Mouse (Mus musculus) forebrain, postnatal 0 days (tissue): Measurements from ENCODE around the gene Orai3. TPM values are rescaled to one million over a fixed set of nuclear protein-coding genes. Genes with fewer than 3 reads are reported as not detected.
"Not testable (repeated sequence)": the region's sequence is repeated elsewhere in the genome, so short reads cannot be mapped to it uniquely, and the experiment has no call there.

ENCODE experiments used
- ATAC-seq: fragments of 200-750 bp; cut with Nextera tagmentation; 2 replicates; pipeline ENCODE4 v1.8.0; 2017; ENCODE audit warnings: mild to moderate bottlenecking, moderate library complexity
- DNase-seq: peaks from one replicate; pipeline ENCODE4 v3.0.0-alpha.2; 2015
- H3K27ac ChIP-seq: fragments of 300-500 bp; sonication (generic); 2 replicates; pipeline ENCODE4 v1.5.1; 2014; ENCODE audit warnings: low read depth, mild to moderate bottlenecking, antibody characterized with exemption, low read length, moderate library complexity, mixed read lengths
- H3K27me3 ChIP-seq: fragments of 300-500 bp; sonication (generic); 2 replicates; pipeline ENCODE4 v1.6.1; 2014; ENCODE audit warnings: mild to moderate bottlenecking, low read length, mixed read lengths; ENCODE audit not compliant: insufficient read depth
- H3K36me3 ChIP-seq: fragments of 300-500 bp; sonication (generic); 2 replicates; pipeline ENCODE4 v1.6.1; 2014; ENCODE audit warnings: mild to moderate bottlenecking, moderate library complexity; ENCODE audit not compliant: insufficient read depth
- H3K4me1 ChIP-seq: fragments of 300-500 bp; sonication (generic); 2 replicates; pipeline ENCODE4 v1.6.1; 2014; ENCODE audit warnings: antibody characterized with exemption; ENCODE audit not compliant: insufficient read depth
- H3K4me2 ChIP-seq: fragments of 300-500 bp; sonication (generic); 2 replicates; pipeline ENCODE4 v1.6.1; 2014; ENCODE audit warnings: low read depth, mild to moderate bottlenecking, moderate library complexity
- H3K4me3 ChIP-seq: fragments of 300-500 bp; sonication (generic); 2 replicates; pipeline ENCODE4 v1.5.1; 2014; ENCODE audit warnings: low read depth, low read length, mixed read lengths
- H3K9ac ChIP-seq: fragments of 300-500 bp; sonication (generic); 2 replicates; pipeline ENCODE4 v1.6.1; 2014; ENCODE audit warnings: mild to moderate bottlenecking
- H3K9me3 ChIP-seq: fragments of 300-500 bp; sonication (generic); 2 replicates; pipeline ENCODE4 v1.6.1; 2016; ENCODE audit warnings: low read length
- CTCF ChIP-seq: sonication (generic); IDR thresholded peaks from 2 replicates; pipeline ENCODE4 v1.5.1; 2016; ENCODE audit warnings: antibody characterized with exemption, control low read depth, low read depth
- WGBS: fragments of 180-500 bp; shearing (Covaris S2); extraction: QIAGEN DNeasy Blood & Tissue Kit; methylation state at CpG from one replicate; pipeline ENCODE4 v1.1.7; 2014; 5-methylcytosine and 5-hydroxymethylcytosine counted together
- polyA plus RNA-seq: library from polyadenylated mRNA; unstranded; fragments of >200 nt; fragmentation: Nextera tagmentation; extraction: Ambion mirVana; gene quantifications from 2 replicates; pipeline ENCODE4 v1.2.1, GENCODE M21; 2015
- total RNA-seq: library from RNA; depleted of rRNA; stranded (reverse); fragments of >200 nt; gene quantifications from 2 replicates; pipeline ENCODE4 v1.2.3, GENCODE M21; 2014

The Orai3 gene
- total and polyA plus RNA-seq, 2 experiments from 2014 or later = 13.4 to 19.0 TPM

DNA sequence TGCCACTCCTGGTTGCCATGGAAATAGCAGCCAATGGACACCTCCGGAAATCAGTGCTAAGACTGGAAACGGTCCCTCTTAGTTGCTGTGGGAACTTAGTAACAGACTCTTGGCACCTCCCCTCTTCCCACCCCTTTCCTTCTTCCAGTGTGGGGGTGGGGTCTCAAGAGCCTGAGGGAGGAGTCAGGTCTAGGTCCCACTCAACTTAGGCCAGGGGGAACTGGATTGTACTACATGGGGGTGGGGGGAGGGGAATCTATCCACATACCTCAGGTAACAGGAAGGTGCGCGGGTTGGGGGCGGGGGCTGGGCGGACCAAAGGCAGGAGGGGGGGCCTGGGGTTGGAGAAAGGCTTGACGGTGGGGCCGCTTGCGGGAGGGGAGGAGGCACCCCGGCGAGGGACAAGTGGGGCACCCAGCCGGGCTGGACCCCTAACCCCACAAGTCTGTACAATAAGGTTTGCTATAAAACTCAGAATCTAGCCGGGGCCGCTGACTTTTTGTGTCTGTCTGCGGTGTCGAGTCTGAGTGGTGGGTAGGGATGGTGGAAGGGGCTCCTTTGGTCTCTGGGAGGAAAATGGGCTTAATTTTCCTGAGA, 520 bp upstream of the Orai3 start:
- Histone ChIP-seq H3K4me3 (peak overlapping the region; percentile 47), H3K4me1 (peaks cover 7% of the 10 kb centered on the region), H3K9ac (peak overlapping the region; percentile 62), H3K9me3 (no peaks in the 10 kb centered on the region), H3K4me2 (peak overlapping the region; percentile 69), H3K36me3 (peaks cover 41% of the 10 kb centered on the region), H3K27ac (peak overlapping the region; percentile 85), H3K27me3 (no peaks in the 10 kb centered on the region)
- ATAC-seq (peak; percentile 95), DNase-seq (peak; percentile 96)
- WGBS = 2% methylated on average over 15 of the region's 16 CpGs
- TF ChIP-seq CTCF = no peak

- WGBS = 8% methylated on average over 27 of the region's 27 CpGs
- 0 out of 2 replicates have a peak, but pooled peaks have one; percentile 6 for ATAC-seq
- H3K9me3 ChIP-seq = no peaks in the 10 kb centered on the region
- H3K4me2 ChIP-seq = peak overlapping the region; percentile 69
- peaks cover 7% of the 10 kb centered on the region for H3K4me1 ChIP-seq
- peak overlapping the region; percentile 62 for H3K9ac ChIP-seq
- H3K27me3 ChIP-seq = no peaks in the 10 kb centered on the region
- DNase-seq = peak; percentile 35
- peak overlapping the region; percentile 85 for H3K27ac ChIP-seq
- H3K36me3 ChIP-seq = peaks cover 29% of the 10 kb centered on the region
- TF ChIP-seq CTCF = no peak
- peak overlapping the region; percentile 47 for H3K4me3 ChIP-seq
These were observed 657 bp downstream of the Orai3 start for GRCm38 (mm10) chr7:127770039-127770905.

- H3K27ac ChIP-seq = no peak overlapping the region
These were observed 1.6 kb downstream of the Orai3 start for GRCm38 (mm10) chr7:127771262-127771661.

DNA sequence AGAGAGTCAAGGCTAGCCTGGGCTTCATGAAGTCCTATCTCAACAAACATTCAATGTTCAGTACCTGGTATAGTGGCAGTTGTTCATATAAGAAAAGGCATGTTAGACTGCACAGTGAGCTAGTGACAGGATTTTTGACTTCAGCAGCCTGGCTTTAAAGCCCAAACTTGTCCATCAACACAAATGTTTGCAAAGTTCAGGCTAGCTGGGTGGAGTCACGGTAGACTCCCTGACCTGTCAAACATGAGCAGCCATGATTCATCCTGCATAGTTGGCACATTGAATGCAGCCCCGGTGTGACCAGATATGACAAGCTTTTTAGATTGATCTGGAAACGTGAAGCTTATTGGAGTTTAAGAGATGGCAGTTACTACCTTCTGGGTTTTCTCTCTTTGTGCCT, 2.5 kb downstream of the Orai3 start:
- H3K9ac ChIP-seq = no peak overlapping the region
- no peak overlapping the region for H3K27ac ChIP-seq
- ATAC-seq (no peak), DNase-seq (no peak)
- 87% methylated on average over 3 of the region's 3 CpGs for WGBS
- H3K4me2 ChIP-seq = no peak overlapping the region
- no peaks in the 10 kb centered on the region for H3K9me3 ChIP-seq
- H3K36me3 ChIP-seq = peaks cover 13% of the 10 kb centered on the region
- H3K4me1 ChIP-seq = peaks cover 7% of the 10 kb centered on the region
- no peak for TF ChIP-seq CTCF
- no peaks in the 10 kb centered on the region for H3K27me3 ChIP-seq
- no peak overlapping the region for H3K4me3 ChIP-seq

More at GRCm38 (mm10) chr7:127771262-127771661, 1.6 kb downstream of the Orai3 start:
- Histone ChIP-seq H3K9ac (no peak overlapping the region), H3K27me3 (no peaks in the 10 kb centered on the region), H3K4me2 (no peak overlapping the region), H3K4me1 (peaks cover 7% of the 10 kb centered on the region), H3K4me3 (no peak overlapping the region), H3K9me3 (no peaks in the 10 kb centered on the region), H3K36me3 (peaks cover 19% of the 10 kb centered on the region)
- no peak for TF ChIP-seq CTCF
- ATAC-seq (no peak), DNase-seq (peak; percentile 18)
- WGBS = 64% methylated on average over 5 of the region's 5 CpGs

DNA sequence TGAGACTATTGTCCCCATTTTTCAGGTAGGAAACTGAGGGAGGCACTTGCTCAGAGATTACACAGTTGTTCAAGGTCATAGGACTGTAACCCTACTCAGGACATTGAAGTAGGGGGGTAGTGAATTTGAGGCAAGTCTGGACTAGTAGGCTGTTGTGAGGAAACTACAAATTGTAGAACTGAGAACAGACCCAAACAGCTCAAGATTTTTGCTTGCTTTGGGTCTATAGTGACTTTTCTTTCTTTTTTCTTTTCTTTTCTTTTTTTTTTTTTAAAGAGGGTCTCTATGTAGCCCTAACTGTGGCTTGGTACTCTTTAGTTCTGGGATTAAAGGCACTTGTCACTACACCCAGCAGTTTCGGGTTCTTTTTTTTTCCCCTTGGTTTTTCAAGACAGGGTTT, 2.9 kb downstream of the Orai3 start:
- DNase-seq = no peak
- no peak for TF ChIP-seq CTCF
- Histone ChIP-seq H3K9me3 (no peaks in the 10 kb centered on the region), H3K4me2 (no peak overlapping the region), H3K9ac (no peak overlapping the region), H3K4me1 (peaks cover 7% of the 10 kb centered on the region), H3K4me3 (no peak overlapping the region), H3K36me3 (peaks cover 8% of the 10 kb centered on the region), H3K27me3 (no peaks in the 10 kb centered on the region), H3K27ac (no peak overlapping the region)
- WGBS = 87% methylated on average over 1 of the region's 1 CpGs
- no peak for ATAC-seq

DNA sequence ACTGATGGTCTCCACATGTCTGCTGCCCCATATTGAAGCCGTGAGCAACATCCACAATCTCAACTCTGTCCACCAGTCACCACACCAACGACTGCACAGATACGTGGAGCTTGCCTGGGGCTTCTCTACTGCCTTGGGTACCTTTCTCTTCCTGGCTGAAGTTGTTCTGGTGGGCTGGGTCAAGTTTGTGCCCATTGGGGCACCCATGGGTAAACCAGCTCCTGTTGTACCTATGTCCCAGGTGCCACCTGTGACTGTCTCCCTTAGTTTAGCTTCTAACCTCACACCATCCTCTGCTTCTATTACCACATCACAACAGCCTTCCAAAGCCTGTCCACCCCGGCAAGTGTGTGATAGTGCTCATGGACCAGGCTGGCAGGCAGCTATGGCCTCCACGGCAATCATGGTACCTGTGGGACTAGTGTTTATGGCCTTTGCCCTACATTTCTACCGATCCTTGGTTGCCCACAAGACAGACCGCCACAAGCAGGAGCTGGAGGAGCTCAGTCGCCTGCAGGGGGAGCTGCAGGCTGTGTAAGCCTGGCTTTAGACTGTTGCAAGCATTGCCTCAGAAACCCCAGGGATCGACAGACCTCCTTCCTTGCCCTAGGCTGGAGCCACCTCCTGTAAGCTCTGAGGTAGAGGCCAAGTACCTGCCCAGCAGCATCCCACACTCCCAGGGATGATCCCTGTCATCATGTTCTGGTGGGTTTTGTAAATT, 4.2 kb downstream of the Orai3 start:
- H3K4me1 ChIP-seq = peaks cover 6% of the 10 kb centered on the region; the same call in 1 of the 2 replicates
- H3K4me3 ChIP-seq = no peak overlapping the region
- DNase-seq (peak; percentile 65), ATAC-seq (no peak)
- no peak overlapping the region for H3K9ac ChIP-seq
- H3K36me3 ChIP-seq = no peaks in the 10 kb centered on the region
- no peak overlapping the region for H3K27ac ChIP-seq
- H3K27me3 ChIP-seq = no peaks in the 10 kb centered on the region
- TF ChIP-seq CTCF = peak; percentile 76
- 41% methylated on average over 9 of the region's 9 CpGs for WGBS
- no peak overlapping the region for H3K4me2 ChIP-seq
- no peaks in the 10 kb centered on the region for H3K9me3 ChIP-seq

DNA sequence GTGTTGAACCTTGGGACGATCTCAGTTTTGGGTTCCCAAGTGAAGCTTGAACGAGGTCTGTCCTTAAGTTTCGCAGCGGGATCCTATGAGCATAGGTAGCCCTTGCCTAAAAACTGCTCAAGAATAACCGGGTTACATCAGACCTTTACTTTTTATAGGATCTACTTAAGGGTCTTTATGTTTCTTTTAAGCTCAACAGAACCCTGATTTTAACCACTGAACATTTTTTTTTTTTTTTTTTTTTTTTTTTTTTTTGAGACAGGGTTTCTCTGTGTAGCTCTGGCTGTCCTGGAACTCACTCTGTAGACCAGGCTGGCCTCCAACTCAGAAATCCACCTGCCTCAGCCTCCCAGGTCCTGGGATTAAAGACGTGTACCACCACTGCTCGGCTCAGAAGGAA, 6.2 kb downstream of the Orai3 start:
- H3K9ac ChIP-seq = peak overlapping the region; percentile 79; the same call in 1 of the 2 replicates
- peak overlapping the region; percentile 80 for H3K4me3 ChIP-seq
- not testable (repeated sequence) for H3K9me3 ChIP-seq, H3K4me1 ChIP-seq, ATAC-seq, H3K27me3 ChIP-seq, H3K36me3 ChIP-seq, DNase-seq
- H3K27ac ChIP-seq = peak overlapping the region; percentile 97
- WGBS = 76% methylated on average over 7 of the region's 7 CpGs
- H3K4me2 ChIP-seq = peak overlapping the region; percentile 72
